Mouse (Mus musculus) heart, postnatal 0 days (tissue): ENCODE data around the gene 6030468B19Rik.

Experiments used
- CTCF ChIP-seq: IDR thresholded peaks from 2 replicates; pipeline ENCODE4 v1.5.1; 2016; ENCODE audit warnings: antibody characterized with exemption, control low read depth, low read depth
- EP300 ChIP-seq: IDR thresholded peaks from 2 replicates; pipeline ENCODE4 v1.6.1; 2016; ENCODE audit warnings: antibody characterized with exemption, low read depth

DNA sequence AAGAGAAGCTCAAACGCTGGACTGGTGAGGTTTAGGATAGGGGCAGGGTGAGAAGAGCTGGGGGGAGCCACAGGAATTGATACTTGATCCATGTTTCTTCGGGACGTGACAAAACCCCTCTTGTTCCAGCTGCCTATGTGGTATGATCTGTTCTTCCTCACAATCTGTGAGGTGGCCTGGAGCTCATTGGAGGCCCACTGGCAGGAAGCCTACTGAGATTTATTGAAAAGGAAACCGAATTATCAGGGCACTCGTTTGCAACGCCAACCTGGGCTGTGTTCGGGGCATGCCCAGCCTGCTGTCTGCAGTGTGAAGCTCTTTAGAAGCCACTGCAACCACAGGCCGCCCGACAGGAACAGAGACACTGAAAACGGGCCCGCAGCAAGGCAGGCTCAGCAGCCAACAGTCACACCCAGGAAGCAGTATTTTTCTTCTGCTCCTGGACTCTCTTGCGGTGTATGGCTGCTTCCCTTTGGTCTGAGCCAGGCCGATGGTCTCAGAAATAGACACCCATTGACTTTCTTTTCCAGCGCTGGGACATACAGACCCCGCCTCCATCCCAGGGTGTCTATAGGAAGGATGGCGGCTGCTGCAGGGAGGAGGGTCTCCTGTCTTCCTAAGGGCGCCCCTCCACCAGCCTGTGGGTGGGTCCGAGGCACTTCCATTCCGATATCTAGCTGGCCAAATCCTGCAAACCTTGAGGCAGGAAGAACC, 51.0 kb downstream of the 6030468B19Rik start:
- TF ChIP-seq EP300 (no peak), CTCF (no peak)
